Mouse (Mus musculus) ES-E14 (cell line): ENCODE data around the gene Adgrg5.

Source experiments
- CHD2 ChIP-seq: IDR thresholded peaks from 2 replicates; pipeline ENCODE4 v1.6.1; 2014; ENCODE audit warnings: mild to moderate bottlenecking, low read depth, low read length, inconsistent platforms
- HCFC1 ChIP-seq: IDR thresholded peaks from 2 replicates; pipeline ENCODE4 v1.6.1; 2012; ENCODE audit warnings: low read length, inconsistent platforms, borderline replicate concordance; ENCODE audit not compliant: insufficient read depth
- MAFK ChIP-seq: IDR thresholded peaks from 2 replicates; pipeline ENCODE4 v1.6.1; 2014; ENCODE audit warnings: mild to moderate bottlenecking, low read depth, low read length, inconsistent platforms; ENCODE audit not compliant: insufficient read depth
- ZC3H11A ChIP-seq: IDR thresholded peaks from 2 replicates; pipeline ENCODE4 v1.6.1; 2012; ENCODE audit warnings: low read depth, mild to moderate bottlenecking, inconsistent platforms, low read length, borderline replicate concordance
- ZNF384 ChIP-seq: IDR thresholded peaks from 2 replicates; pipeline ENCODE4 v1.6.1; 2012; ENCODE audit warnings: low read depth, low read length, inconsistent platforms

- TF ChIP-seq MAFK (no peak), ZNF384 (no peak), CHD2 (no peak), ZC3H11A (no peak), HCFC1 (no peak)
Observed at GRCm38 (mm10) chr8:94952086-94952485, 28.6 kb downstream of the Adgrg5 start.
